Mouse (Mus musculus) lung, postnatal 4 days (tissue): Measurements from ENCODE around the gene Pxmp4.

ENCODE experiments used
- DNase-seq, 2 experiments: peaks; one replicate each; pipeline ENCODE4 v3.0.0; 2021

The Pxmp4 gene

DNA sequence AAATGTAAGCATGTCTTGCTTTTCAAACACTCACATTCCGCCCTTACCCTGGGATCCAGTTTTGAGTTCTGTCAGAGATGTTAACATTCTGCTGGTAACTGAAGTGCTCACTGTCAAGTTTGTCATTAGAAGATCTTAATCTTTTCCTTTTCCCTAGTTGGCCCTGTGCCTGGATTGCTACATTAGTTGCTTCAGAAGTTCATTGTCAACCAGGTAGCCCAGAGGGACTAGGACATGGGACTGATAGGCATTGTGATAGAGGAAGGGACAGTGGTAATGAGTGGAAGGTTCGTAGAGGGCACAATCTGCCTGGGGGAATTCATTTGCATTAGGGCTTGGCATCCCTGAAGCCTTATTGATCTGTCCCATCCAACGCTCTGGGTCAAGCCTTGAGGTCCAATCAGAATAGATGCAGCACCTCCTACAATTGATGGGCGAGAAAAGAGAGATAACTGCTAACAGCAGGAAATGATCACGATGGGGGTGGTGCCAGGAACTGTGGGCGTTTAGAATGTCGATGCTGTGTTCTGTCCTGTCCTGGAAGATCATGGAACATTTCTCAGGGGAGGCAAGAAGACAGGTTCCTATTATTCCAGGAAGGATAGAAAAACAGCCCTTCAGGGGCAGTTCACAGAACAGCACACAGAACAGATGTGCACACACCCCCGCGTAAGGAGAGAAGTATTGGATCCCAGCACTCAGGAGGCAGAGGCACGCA is 5.7 kb upstream of the Pxmp4 start:
- DNase-seq: no peak

GRCm38 (mm10) chr2:154606965-154607364 is 3.5 kb upstream of the Pxmp4 start:
- DNase-seq: no peak

DNA sequence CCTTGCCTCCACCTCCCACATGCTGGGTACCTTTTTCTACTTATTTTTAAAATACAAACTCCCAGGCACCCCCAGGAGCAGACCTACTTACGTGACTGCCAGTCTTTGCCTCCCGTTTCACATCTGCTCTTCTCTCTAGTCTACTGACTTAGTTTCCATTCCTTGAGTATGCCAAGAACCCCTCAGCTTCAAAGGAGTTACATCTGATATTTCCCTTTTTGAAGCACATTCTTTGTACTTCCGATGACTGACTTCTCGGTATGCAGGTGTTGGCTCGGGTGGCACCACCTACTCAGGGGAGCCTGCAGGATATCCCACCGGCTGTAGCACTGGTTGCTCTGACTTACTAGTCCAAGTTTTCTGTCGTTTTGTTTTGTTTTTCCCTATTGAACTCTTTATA is 648 bp upstream of the Pxmp4 start:
- DNase-seq: no peak

GRCm38 (mm10) chr2:154603007-154603637 is 386 bp downstream of the Pxmp4 start:
- no peak for DNase-seq

DNA sequence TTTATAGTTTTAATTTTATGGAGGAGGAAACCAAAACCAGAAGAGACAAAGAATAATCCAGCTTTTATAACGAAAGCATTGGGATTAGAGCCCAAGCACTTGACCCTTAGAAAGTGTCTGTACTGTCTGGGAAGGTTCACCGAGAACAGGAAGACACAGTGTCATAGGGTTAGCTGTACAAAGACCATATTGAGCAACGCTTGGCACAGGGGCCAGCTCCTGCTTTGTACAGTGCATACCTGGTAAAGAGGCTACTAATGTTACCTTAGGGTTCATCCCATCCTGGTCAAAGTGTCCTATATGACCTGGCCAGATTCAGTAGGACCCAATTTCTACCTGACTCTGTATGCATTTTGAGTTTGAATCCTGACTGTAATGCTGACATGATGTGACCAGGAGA is 2.2 kb downstream of the Pxmp4 start:
- no peak for DNase-seq

DNA sequence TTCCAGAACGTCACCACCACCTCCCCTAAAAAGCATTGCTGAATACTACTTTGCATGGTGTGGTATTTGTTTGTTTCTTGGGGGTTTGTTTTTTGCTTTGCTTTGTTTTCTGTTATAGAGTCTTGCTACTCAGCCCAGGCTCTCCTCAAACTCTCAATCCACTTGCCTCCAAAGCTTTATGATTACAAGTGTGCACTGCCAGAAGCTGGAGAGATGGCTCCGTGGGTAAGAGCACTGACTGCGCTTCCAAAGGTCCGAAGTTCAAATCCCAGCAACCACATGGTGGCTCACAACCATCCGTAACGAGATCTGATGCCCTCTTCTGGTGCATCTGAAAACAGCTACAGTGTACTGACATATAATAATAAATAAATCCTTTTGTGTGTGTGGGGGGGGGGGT is 2.9 kb downstream of the Pxmp4 start:
- DNase-seq: no peak

GRCm38 (mm10) chr2:154597399-154597798 is 6.1 kb downstream of the Pxmp4 start:
- no peak for DNase-seq

DNA sequence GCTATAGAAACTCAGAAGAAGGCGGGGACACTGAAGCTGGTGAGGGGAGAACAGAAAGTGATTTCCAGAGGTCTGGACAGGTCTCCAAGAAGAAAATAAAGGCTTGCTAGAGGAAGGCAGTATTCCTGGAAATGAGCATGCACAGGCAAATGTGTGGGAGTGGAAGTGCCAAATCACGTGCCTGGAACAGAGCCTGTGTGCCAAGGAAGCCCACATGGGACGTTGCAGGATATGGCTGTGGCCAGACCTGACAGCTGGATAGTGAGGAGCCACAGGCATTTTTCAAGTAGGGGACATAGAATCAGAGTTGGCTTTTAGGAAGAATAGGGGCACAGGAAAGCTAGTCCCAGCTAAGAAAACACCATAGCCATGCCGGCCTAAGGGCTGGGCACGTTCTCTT is 7.7 kb downstream of the Pxmp4 start:
- DNase-seq: no peak

DNA sequence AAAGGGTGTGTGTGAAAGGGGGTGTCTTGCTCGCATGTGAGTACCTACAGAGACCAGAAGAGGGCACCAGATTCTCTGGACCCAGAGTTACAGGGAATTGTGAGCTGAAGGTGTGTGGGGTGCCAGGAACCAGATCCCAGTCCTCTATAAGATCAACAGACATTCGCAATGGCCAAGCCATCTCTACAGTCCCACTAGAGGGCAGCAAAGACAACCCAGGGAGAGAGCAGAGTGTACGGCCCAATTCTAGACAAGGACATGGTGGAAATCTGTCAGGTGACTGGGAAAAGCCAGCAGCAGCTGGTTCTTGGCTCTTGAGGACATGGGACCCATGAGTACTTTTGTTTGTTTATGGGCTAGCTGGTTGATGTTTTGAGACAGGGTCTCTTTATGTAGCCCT is 10.5 kb downstream of the Pxmp4 start:
- DNase-seq: peak in 1 of 2 experiments; percentile 61

DNA sequence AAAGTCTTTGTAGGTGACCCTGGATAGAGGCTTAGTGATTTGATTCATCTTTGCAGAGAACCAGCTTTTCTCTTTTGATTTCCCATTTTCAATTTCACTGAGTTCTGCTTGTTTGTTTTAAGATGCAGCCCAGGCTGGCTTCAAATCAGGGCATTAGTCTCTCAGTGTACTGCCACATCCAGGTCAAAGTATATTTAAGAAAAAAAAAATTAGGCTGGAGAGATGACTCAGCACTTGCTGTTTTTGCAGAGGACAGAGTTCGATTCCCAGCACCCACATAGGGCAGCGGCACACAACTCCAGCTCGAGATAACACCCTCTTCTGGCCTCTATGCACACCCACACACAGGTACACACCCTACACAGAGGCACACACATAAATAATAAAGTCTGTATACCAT is 12.3 kb downstream of the Pxmp4 start:
- DNase-seq: no peak

DNA sequence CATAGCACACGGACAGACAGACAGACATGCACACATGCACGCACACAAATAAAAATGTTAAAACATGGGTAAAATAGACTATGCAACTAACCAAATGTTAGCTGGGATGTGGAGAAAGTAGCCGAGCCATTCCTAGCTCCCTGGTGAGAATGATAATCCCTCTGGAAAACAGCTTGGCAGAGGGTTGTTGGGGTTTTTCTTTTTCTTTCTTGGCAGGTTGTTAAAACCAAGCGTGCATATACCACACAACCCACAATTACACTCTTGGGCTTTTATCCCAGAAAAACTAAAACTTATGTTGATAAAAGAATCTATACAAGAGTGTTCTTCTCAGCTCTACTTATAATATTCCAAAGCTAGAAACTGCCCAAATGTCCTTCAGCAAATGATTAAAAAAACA is 14.5 kb downstream of the Pxmp4 start:
- DNase-seq: no peak

- DNase-seq: peak in 1 of 2 experiments; percentile 51
Measured at GRCm38 (mm10) chr2:154586405-154586804, 17.1 kb downstream of the Pxmp4 start.

DNA sequence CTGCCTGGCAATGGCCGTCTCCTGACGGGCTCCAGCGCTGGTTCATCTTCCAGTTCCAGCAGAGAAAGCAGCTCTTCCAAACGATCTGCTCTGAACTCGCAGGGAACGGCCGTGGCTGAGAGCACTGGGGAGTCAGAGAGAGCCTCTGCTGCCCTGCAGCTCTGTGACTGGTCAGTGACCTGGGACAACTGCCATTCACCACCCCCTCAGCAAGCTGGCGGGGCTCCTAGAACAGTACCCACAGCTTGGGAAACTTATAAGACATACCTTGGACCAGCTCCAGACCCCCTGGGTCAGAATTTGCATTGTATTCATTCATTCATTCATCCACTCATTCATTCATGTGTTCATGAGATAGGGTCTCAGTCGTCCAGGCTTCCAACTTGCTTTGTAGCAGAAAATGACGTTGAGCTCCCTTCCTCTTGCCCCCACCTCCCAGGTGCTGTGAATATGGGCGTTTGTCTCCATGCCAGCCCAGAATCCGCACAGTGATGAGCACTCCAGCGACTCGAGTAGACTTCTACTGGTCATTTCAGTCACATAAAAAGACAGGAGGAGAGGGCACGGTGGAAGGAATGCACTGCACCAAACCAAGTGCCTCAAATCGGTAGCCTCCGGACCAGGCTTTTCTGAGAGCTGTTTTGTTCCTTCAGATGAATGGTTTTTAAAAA is 18.4 kb downstream of the Pxmp4 start:
- DNase-seq: no peak

- DNase-seq: peak; percentile 25 to 71
Measured at GRCm38 (mm10) chr2:154583906-154584872, 19.3 kb downstream of the Pxmp4 start.

DNA sequence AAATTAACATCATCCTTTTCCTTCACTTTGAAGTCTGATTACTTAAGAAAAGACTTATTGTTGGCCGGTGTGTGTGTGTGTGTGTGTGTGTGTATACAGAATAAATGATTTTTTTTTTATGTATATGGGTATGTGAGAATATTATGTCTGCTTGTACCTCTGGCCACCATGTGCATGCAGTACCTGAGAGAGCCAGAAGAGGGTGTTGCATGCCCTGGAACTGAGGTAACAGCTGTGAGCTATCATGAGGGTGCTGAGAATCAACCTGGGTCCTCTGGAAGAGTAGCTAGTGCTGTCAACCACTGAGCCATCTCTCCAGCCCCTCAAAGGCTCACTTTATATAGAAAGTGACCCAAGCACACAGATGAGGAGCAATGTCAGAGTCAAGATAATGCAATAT is 22.1 kb downstream of the Pxmp4 start:
- DNase-seq: no peak

GRCm38 (mm10) chr2:154580586-154580985 is 22.9 kb downstream of the Pxmp4 start:
- peak; percentile 40 to 72 for DNase-seq

DNA sequence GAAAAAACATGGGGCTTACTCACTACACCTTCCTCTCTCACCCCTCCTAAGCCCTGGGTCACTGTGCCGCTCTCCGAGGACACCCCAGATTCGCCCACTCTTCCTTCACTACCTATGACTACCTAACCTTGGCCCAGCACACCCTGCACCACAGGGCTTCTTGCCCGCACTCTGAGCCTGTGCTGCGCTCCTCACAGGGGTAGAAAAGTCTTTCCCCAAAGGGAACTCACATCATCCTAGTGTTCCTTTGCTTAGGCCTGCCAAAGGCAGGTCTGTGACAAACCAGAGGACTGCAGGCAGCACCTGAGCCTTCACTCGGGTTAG is 25.8 kb downstream of the Pxmp4 start:
- DNase-seq: no peak

DNA sequence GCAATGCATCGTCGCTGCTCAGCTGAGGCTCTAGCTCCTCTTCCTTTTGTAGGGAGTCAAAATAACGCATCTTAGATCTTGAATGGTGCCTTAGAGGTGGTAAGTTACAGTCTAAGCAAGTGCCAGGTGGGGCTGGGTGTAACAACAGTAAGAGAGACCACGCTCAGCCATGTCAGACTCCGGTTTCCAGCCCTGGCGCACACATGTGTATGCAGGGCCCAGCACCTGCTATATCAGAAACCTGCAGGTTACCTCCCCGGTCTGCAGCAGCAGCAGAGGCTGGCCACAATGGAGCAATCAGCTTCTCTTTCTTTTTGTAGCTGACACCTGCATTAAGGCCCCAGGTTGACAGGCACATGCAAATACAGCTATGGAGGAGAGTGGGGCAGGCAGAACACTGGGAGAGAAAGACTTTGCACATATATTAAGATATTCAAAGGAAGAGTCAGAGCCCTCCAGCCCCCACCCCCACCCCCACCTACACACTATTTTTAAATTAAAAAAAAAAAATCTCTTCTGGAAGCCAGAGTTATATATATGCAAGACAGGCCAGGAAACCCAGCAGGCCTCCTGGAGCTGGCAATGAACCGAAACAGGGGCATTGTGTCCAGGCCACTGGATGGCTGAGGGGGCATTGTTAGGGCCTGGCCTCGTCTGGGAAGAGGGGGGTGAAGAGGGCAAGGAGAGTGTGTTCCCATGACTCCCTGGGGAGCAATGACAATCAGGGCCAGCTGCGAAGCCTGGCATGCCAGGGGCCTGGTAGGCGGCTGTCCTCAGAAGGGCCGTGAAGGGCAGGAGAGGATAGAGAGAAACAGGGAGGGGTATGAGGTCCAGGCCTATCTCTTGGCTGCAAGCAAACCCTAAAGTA is 26.4 kb downstream of the Pxmp4 start:
- DNase-seq: no peak

GRCm38 (mm10) chr2:154574271-154574670 is 29.2 kb downstream of the Pxmp4 start:
- DNase-seq: no peak

- no peak for DNase-seq
Measured at GRCm38 (mm10) chr2:154572996-154573395, 30.5 kb downstream of the Pxmp4 start.

DNA sequence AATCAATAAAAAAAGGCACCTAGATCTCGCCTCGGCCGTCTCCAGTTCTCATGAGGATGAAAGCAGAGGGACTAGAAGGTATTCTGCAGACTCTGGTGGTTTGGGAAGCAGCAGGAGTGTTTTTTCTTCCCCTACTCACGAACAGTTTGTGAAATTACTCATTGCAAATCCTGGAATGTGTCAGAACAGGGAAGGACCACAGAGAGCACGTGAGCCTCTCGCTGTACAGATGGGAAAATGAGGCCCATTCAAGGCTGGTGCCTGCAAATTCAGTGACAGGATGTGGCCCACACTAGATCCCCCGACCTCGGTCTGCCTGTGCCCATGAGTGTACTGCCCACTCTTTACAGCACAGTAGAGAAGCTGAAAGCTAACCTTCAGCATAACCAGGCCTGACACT is 31.5 kb downstream of the Pxmp4 start:
- DNase-seq: no peak

DNA sequence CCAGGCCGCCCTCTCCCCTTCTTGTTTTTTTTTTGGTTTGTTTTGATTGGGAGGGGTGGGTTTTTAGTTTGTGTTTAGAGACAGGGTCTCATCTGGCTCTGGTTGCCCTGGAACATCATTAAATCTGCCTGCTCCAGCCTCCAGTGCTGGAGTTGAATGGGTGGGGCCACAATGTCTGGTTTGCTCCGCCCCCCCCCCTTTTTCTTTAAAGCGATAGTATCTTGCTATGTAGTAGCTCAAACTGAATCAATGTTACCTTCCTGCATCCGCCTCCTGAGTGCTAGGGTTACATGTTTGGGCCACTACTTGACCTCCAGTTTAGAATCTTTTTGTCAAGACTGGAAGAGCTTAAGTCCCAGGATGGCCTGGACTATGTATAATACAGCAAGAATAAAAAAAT is 32.2 kb downstream of the Pxmp4 start:
- no peak for DNase-seq
